Mouse (Mus musculus): ENCODE data around the gene Slc35f4. TPM values are rescaled to one million over a fixed set of nuclear protein-coding genes. Genes with fewer than 3 reads are reported as not detected.

Gene Slc35f4
- polyA plus RNA-seq, 1 experiment from 2014 or later = 23.3 TPM

DNA sequence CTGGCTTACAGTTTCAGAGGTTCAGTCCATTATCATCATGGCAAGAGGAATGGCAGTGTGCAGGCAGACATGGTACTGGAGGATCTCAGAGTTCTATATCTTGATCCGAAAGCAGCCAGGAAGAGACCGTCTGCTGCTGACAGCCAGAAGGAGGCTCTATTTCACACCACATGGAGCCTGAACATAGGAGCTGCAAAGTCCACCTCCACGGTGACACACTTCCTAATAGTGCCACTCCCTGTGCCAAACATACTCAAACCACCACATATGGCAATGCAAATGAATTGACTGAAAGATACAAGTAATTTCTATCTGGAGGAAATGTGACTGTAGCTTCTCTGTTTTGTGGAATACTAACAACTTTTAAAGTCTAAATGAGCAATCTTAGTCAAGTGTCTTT, 89.0 kb downstream of the Slc35f4 start:
- no peaks in the 10 kb centered on the region for H3K4me1 ChIP-seq (ENCODE audit: control insufficient read depth, insufficient read depth, low read length)
- H3K4me3 ChIP-seq (ENCODE audit: low read depth, low read length) = no peak overlapping the region
- H3K36me3 ChIP-seq (ENCODE audit: control insufficient read depth, insufficient read depth, low read length) = no peaks in the 10 kb centered on the region
- no peak overlapping the region for H3K27ac ChIP-seq (ENCODE audit: low read length)
- no peaks in the 10 kb centered on the region for H3K27me3 ChIP-seq (ENCODE audit: control insufficient read depth, insufficient read depth, low read depth, low read length)
- no peak for ATAC-seq
- WGBS = 95% methylated on average over 3 of the region's 3 CpGs
- no peak overlapping the region for H3K9ac ChIP-seq (ENCODE audit: low read depth, low read length)
- no peaks in the 10 kb centered on the region for H3K9me3 ChIP-seq (replicated peaks; ENCODE audit: control insufficient read depth, low read length, poor library complexity, severe bottlenecking)
- H3K4me2 ChIP-seq (ENCODE audit: low read length) = no peak overlapping the region

DNA sequence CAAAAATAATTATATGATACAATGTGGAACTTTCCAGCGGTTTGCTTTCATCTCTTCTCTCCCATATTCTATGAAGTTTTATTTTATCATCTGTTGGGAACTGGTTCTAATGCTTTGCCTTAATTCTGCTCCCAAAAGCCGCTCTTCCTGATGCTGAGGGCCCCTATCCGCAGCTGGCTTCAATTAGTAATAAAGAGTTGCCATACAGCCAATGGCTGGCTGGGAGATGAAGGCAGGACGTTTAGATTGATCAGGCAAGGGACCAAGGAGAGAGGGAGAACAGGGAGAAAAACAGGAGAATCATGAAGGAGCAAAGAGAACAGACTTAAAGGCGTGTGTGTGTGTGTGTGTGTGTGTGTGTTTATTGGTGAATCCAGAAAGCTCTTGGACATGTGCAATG, 94.0 kb downstream of the Slc35f4 start:
- Histone ChIP-seq H3K4me1 (ENCODE audit: control insufficient read depth, insufficient read depth, low read length) (no peaks in the 10 kb centered on the region), H3K27me3 (ENCODE audit: control insufficient read depth, insufficient read depth, low read depth, low read length) (no peaks in the 10 kb centered on the region), H3K4me2 (ENCODE audit: low read length) (no peak overlapping the region), H3K9ac (ENCODE audit: low read depth, low read length) (no peak overlapping the region), H3K9me3 (replicated peaks; ENCODE audit: control insufficient read depth, low read length, poor library complexity, severe bottlenecking) (no peaks in the 10 kb centered on the region), H3K4me3 (ENCODE audit: low read depth, low read length) (no peak overlapping the region), H3K36me3 (ENCODE audit: control insufficient read depth, insufficient read depth, low read length) (no peaks in the 10 kb centered on the region), H3K27ac (ENCODE audit: low read length) (no peak overlapping the region)
- ATAC-seq = no peak
- 87% methylated on average over 5 of the region's 5 CpGs for WGBS

DNA sequence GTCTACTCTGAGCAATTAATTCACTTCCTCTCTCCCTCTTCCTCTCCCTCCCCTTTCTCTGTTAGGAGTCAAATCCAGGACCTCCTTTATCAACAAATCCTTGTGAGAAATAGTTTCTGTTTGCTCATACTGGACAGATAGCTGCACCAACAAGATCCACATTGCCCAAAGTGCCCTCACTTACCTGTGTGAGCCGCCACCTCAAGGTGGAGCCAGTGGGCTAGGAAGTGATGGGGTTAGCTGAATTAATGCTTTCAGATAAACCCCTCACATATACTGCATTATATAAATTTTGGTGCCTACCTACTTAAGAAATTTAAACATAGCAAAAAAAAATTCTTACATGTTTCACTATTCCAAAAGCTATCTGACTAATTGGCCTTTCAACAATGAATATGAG, 133.4 kb downstream of the Slc35f4 start:
- Histone ChIP-seq H3K4me3 (ENCODE audit: low read depth, low read length) (no peak overlapping the region), H3K9ac (ENCODE audit: low read depth, low read length) (no peak overlapping the region), H3K36me3 (ENCODE audit: control insufficient read depth, insufficient read depth, low read length) (no peaks in the 10 kb centered on the region), H3K27ac (ENCODE audit: low read length) (no peak overlapping the region), H3K9me3 (replicated peaks; ENCODE audit: control insufficient read depth, low read length, poor library complexity, severe bottlenecking) (no peaks in the 10 kb centered on the region), H3K4me2 (ENCODE audit: low read length) (no peak overlapping the region), H3K4me1 (ENCODE audit: control insufficient read depth, insufficient read depth, low read length) (no peaks in the 10 kb centered on the region), H3K27me3 (ENCODE audit: control insufficient read depth, insufficient read depth, low read depth, low read length) (no peaks in the 10 kb centered on the region)
- WGBS = 29% methylated on average over 1 of the region's 1 CpGs
- no peak for ATAC-seq

DNA sequence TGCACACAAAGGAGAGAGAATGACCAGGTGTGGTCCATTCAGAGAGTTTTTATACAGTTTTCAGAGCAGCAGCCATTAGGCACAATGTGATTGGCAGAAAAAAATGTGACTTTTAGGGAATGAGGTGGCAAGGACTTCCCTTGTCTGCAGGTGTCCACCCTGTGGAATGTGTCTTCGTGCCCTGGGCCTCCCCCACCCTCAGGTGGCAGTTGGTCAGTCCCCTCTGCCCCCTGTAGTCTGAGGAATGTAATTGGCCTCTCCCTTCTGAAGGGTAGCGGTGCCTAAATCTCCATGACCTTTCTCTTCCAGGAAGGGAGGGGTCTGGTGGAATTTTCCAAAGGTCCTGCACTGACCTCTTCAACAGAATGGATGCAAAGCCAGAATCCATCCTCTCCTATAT, 163.7 kb downstream of the Slc35f4 start:
- Histone ChIP-seq H3K4me1 (ENCODE audit: control insufficient read depth, insufficient read depth, low read length) (no peaks in the 10 kb centered on the region), H3K4me3 (ENCODE audit: low read depth, low read length) (no peak overlapping the region), H3K9ac (ENCODE audit: low read depth, low read length) (no peak overlapping the region), H3K36me3 (ENCODE audit: control insufficient read depth, insufficient read depth, low read length) (no peaks in the 10 kb centered on the region), H3K9me3 (replicated peaks; ENCODE audit: control insufficient read depth, low read length, poor library complexity, severe bottlenecking) (0 out of 2 replicates have a peak, but pooled peaks cover 2% of the 10 kb centered on the region), H3K27me3 (ENCODE audit: control insufficient read depth, insufficient read depth, low read depth, low read length) (no peaks in the 10 kb centered on the region), H3K4me2 (ENCODE audit: low read length) (no peak overlapping the region), H3K27ac (ENCODE audit: low read length) (no peak overlapping the region)
- ATAC-seq = no peak
- 74% methylated on average over 2 of the region's 2 CpGs for WGBS

DNA sequence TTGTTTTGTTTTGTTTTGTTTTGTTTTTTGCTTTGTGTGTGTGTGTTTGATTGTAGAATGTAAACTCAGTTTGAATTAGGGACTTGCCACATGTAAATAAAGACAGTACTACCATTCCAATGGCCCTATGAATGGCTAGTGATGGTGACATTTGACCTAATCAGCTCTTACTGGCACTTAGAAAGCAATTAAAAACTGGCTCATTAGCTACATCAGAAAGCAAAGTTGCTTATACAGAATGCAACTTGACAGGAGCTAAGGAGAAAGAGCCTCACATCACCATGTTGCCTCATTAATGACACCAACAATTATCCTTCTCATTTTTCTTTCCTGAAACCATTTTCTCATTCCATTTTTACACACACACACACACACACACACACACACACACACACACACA, 170.3 kb downstream of the Slc35f4 start:
- no peaks in the 10 kb centered on the region for H3K9me3 ChIP-seq (replicated peaks; ENCODE audit: control insufficient read depth, low read length, poor library complexity, severe bottlenecking)
- no peaks in the 10 kb centered on the region for H3K27me3 ChIP-seq (ENCODE audit: control insufficient read depth, insufficient read depth, low read depth, low read length)
- no peak overlapping the region for H3K27ac ChIP-seq (ENCODE audit: low read length)
- H3K9ac ChIP-seq (ENCODE audit: low read depth, low read length) = no peak overlapping the region
- H3K4me2 ChIP-seq (ENCODE audit: low read length) = no peak overlapping the region
- H3K4me3 ChIP-seq (ENCODE audit: low read depth, low read length) = no peak overlapping the region
- no peaks in the 10 kb centered on the region for H3K4me1 ChIP-seq (ENCODE audit: control insufficient read depth, insufficient read depth, low read length)
- no peak for ATAC-seq
- no peaks in the 10 kb centered on the region for H3K36me3 ChIP-seq (ENCODE audit: control insufficient read depth, insufficient read depth, low read length)

DNA sequence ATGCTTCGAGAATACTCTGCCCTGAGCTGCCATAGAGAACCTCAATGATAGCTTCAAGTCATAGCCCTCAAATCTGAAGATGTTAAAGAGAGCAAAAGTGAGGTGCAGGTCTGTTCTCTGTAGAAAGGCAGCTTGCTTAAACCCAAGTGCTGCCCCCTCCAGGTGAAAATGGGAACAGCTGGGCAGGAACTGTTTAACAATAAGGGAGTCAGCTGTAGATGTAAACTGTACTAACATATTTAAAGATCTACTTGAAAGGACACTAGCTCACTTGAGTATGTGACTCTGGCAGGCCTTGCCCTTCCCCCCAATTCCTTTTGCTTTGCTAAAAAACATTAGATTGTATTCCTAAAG, 177.0 kb downstream of the Slc35f4 start:
- H3K36me3 ChIP-seq (ENCODE audit: control insufficient read depth, insufficient read depth, low read length) = no peaks in the 10 kb centered on the region
- no peaks in the 10 kb centered on the region for H3K9me3 ChIP-seq (replicated peaks; ENCODE audit: control insufficient read depth, low read length, poor library complexity, severe bottlenecking)
- ATAC-seq = no peak
- H3K27ac ChIP-seq (ENCODE audit: low read length) = no peak overlapping the region
- no peak overlapping the region for H3K9ac ChIP-seq (ENCODE audit: low read depth, low read length)
- H3K4me3 ChIP-seq (ENCODE audit: low read depth, low read length) = no peak overlapping the region
- no peaks in the 10 kb centered on the region for H3K27me3 ChIP-seq (ENCODE audit: control insufficient read depth, insufficient read depth, low read depth, low read length)
- 71% methylated on average over 1 of the region's 1 CpGs for WGBS
- H3K4me1 ChIP-seq (ENCODE audit: control insufficient read depth, insufficient read depth, low read length) = no peaks in the 10 kb centered on the region; the same call in 1 of the 2 replicates
- H3K4me2 ChIP-seq (ENCODE audit: low read length) = no peak overlapping the region

DNA sequence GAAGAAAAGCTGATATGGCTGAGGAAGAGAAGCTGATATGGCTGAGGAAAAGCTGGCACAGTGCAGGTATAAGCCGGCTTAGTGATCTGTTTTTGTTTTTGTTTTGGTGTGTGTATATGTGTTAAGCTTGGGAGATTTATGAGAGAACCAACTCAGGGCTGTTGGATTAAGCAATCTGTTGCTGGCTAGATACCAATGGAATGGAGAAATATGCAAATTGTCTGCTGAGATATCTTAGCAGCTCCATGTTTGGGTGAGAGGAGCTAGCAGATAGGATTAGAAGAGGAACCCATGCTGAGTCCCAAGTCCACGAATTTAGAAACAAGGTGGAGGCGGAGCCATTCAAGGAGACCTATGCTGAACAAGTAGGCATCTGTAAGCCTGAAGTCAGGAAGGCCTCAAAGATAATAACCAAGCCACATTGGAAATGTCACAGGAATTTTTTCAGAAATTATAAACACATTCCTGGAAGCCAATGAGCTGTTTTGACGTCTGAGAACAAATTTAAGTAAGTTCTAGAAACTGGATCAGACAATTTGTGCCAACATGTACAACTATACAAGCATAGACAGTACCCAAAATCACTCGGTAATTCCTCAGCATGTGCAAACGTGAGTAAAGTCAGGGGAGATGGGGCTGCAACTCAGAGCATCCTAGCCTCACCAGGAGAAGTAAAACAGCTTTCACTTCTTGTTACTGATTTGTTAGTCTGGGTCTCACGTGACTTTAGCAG, 177.5 kb downstream of the Slc35f4 start:
- Histone ChIP-seq H3K27ac (ENCODE audit: low read length) (no peak overlapping the region), H3K4me1 (ENCODE audit: control insufficient read depth, insufficient read depth, low read length) (no peaks in the 10 kb centered on the region; the same call in 1 of the 2 replicates), H3K36me3 (ENCODE audit: control insufficient read depth, insufficient read depth, low read length) (no peaks in the 10 kb centered on the region), H3K9me3 (replicated peaks; ENCODE audit: control insufficient read depth, low read length, poor library complexity, severe bottlenecking) (no peaks in the 10 kb centered on the region), H3K9ac (ENCODE audit: low read depth, low read length) (no peak overlapping the region), H3K4me2 (ENCODE audit: low read length) (no peak overlapping the region), H3K27me3 (ENCODE audit: control insufficient read depth, insufficient read depth, low read depth, low read length) (no peaks in the 10 kb centered on the region), H3K4me3 (ENCODE audit: low read depth, low read length) (no peak overlapping the region)
- ATAC-seq = no peak
- WGBS = 66% methylated on average over 7 of the region's 7 CpGs

DNA sequence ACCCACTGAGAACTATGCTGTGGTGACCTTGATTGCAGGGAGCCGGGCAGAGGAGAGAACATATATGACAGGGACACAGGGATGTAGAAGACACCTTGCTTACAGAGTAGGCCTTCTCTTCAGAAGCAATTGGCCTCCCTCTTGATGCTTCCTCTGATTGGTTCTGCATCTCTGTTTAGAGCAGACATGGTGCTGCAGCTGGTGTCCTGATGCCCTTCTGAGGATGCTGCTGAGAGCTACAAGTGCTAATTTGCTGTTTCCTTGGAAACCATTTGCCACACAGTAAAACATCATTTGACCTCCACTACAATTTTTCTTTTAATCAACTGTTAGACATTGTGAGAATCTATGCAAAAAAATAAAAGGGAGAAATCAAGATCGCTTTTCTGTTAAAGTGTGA, 180.0 kb downstream of the Slc35f4 start:
- no peaks in the 10 kb centered on the region for H3K27me3 ChIP-seq (ENCODE audit: control insufficient read depth, insufficient read depth, low read depth, low read length)
- H3K9me3 ChIP-seq (replicated peaks; ENCODE audit: control insufficient read depth, low read length, poor library complexity, severe bottlenecking) = no peaks in the 10 kb centered on the region
- peak; percentile 51; the same call in 1 of the 2 replicates for ATAC-seq
- no peaks in the 10 kb centered on the region for H3K36me3 ChIP-seq (ENCODE audit: control insufficient read depth, insufficient read depth, low read length)
- 83% methylated on average over 2 of the region's 2 CpGs for whole genome bisulfite sequencing
- H3K4me2 ChIP-seq (ENCODE audit: low read length) = no peak overlapping the region
- H3K4me3 ChIP-seq (ENCODE audit: low read depth, low read length) = no peak overlapping the region
- no peak overlapping the region for H3K9ac ChIP-seq (ENCODE audit: low read depth, low read length)
- H3K4me1 ChIP-seq (ENCODE audit: control insufficient read depth, insufficient read depth, low read length) = no peaks in the 10 kb centered on the region; the same call in 1 of the 2 replicates
- no peak overlapping the region for H3K27ac ChIP-seq (ENCODE audit: low read length)

DNA sequence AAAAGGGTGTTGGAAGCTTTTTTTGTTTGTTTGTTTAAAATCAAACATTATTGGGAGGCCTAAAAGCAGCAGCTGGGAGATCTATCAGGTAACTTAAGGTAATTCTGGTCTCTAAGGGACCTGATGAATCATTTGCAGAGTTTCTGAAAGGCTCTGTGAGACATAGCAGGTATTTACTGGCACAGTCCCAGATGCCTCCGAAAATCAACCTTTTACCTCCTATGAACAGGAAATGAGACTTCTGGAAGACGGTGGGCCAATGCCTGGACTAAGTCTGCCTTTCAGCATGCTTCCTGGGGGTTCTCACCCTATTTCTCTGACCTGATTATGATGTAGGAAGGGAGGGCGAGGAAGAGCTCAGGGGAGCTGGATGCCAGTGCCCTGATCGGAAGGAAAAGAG, 188.8 kb downstream of the Slc35f4 start:
- Histone ChIP-seq H3K4me1 (ENCODE audit: control insufficient read depth, insufficient read depth, low read length) (no peaks in the 10 kb centered on the region), H3K4me2 (ENCODE audit: low read length) (no peak overlapping the region), H3K9ac (ENCODE audit: low read depth, low read length) (no peak overlapping the region), H3K4me3 (ENCODE audit: low read depth, low read length) (no peak overlapping the region), H3K27me3 (ENCODE audit: control insufficient read depth, insufficient read depth, low read depth, low read length) (no peaks in the 10 kb centered on the region), H3K36me3 (ENCODE audit: control insufficient read depth, insufficient read depth, low read length) (no peaks in the 10 kb centered on the region), H3K9me3 (replicated peaks; ENCODE audit: control insufficient read depth, low read length, poor library complexity, severe bottlenecking) (no peaks in the 10 kb centered on the region), H3K27ac (ENCODE audit: low read length) (no peak overlapping the region)
- ATAC-seq = no peak
- 83% methylated on average over 4 of the region's 4 CpGs for WGBS
